Comparison of ENCODE assay signal across 20 mouse cellular contexts in the genomic region with DNA sequence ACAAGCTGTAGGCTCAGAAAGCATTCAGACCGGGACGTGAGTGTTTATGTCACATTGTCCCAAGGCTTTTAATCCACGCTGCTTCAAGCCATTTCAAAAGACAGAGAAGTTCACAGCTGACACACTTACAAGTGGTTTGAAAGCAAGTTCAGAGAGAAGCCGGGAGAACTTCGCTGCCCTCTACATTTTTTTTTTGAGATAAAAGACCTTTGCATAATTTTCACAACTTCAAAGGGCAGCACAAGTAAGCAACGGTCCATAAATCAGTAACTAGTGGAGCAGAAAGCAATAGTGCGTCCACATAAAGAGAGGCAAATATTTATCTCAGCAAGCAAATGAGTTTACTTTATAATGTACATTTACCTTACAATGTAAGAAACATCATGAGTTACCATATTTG. TPM values are rescaled to one million over a fixed set of nuclear protein-coding genes. Genes with fewer than 3 reads are reported as not detected.
DNase-seq lines count a peak whose midpoint lies in the region; ATAC-seq and TF ChIP-seq lines count a peak whose summit lies in the region.
"Had no signal": no experiment of that assay in that cellular context is flagged by ENCODE, and none has a peak within 500 bp of the region (broad histone marks: within the 10 kb centered on the region; RNA-seq: fewer than 3 reads in every experiment).

No protein-coding gene starts in this region.

- H3K36me3 ChIP-seq in heart, embryonic 10.5 days, result no peaks in the 10 kb centered on the region
- H3K36me3 ChIP-seq in lung, embryonic 16.5 days (ENCODE audit: control insufficient read depth, insufficient read depth, low read length), result no peaks in the 10 kb centered on the region
- H3K36me3 ChIP-seq in stomach, postnatal 0 days (ENCODE audit: control insufficient read depth, insufficient read depth, low read length), result no peaks in the 10 kb centered on the region
- H3K36me3 ChIP-seq: forebrain, embryonic 12.5 days; midbrain, embryonic 13.5 days; neural tube, embryonic 15.5 days had no signal

- no peak overlapping the region for H3K4me3 ChIP-seq in heart, embryonic 10.5 days
- no peak overlapping the region for H3K4me3 ChIP-seq in lung, embryonic 16.5 days (ENCODE audit: low read length)
- H3K4me3 ChIP-seq in lung, adult 2 months (replicated peaks; ENCODE audit: extremely low read depth, low read depth, low read length), result no peak overlapping the region
- no peak overlapping the region for H3K4me3 ChIP-seq in stomach, postnatal 0 days (ENCODE audit: low read depth, low read length)
- H3K4me3 ChIP-seq: forebrain, embryonic 12.5 days; midbrain, embryonic 13.5 days; myocyte; neural tube, embryonic 15.5 days had no signal

- TF ChIP-seq EP300 in stomach, postnatal 0 days (optimal IDR thresholded peaks at IDR 0.05), result no peak

- no peak overlapping the region for H3K9ac ChIP-seq in lung, embryonic 16.5 days (ENCODE audit: low read length)
- H3K9ac ChIP-seq in stomach, postnatal 0 days (ENCODE audit: low read length), result no peak overlapping the region
- H3K9ac ChIP-seq: forebrain, embryonic 12.5 days; midbrain, embryonic 13.5 days; neural tube, embryonic 15.5 days had no signal

- 39% methylated on average over 7 of the region's 7 CpGs for WGBS in heart, embryonic 10.5 days
- WGBS in lung, embryonic 16.5 days, result 6% methylated on average over 7 of the region's 7 CpGs
- 25% methylated on average over 7 of the region's 7 CpGs for WGBS in lung, adult 2 months
- 16% methylated on average over 7 of the region's 7 CpGs for WGBS in stomach, postnatal 0 days

- TF ChIP-seq CTCF in lung, adult 2 months (IDR thresholded peaks at IDR 0.05; ENCODE audit: insufficient read depth, low read length), result no peak
- no peak for TF ChIP-seq CTCF in stomach, postnatal 0 days (IDR thresholded peaks at IDR 0.05; ENCODE audit: low read depth)

- H3K4me2 ChIP-seq in lung, embryonic 16.5 days (ENCODE audit: low read depth, low read length), result no peak overlapping the region
- H3K4me2 ChIP-seq in stomach, postnatal 0 days (replicated peaks; ENCODE audit: low read depth), result no peak overlapping the region
- H3K4me2 ChIP-seq: forebrain, embryonic 12.5 days; midbrain, embryonic 13.5 days; neural tube, embryonic 15.5 days had no signal

- intact Hi-C loops in heart, postnatal 25 days (cut with DNase I), result no loop called here

- peak overlapping the region; percentile 73 for H3K27ac ChIP-seq in heart, embryonic 10.5 days
- H3K27ac ChIP-seq in lung, embryonic 16.5 days (ENCODE audit: low read length), result no peak overlapping the region; the same call in 1 of the 2 replicates
- H3K27ac ChIP-seq in stomach, postnatal 0 days (replicated peaks), result peak overlapping the region; percentile 61
- H3K27ac ChIP-seq: forebrain, embryonic 12.5 days; macrophage; midbrain, embryonic 13.5 days; neural tube, embryonic 15.5 days had no signal

- TF ChIP-seq POLR2A in lung, adult 2 months (IDR thresholded peaks at IDR 0.05; ENCODE audit: borderline replicate concordance, extremely low read depth, low read depth, low read length), result no peak

- H3K9me3 ChIP-seq in heart, embryonic 10.5 days, result no peaks in the 10 kb centered on the region
- no peaks in the 10 kb centered on the region for H3K9me3 ChIP-seq in lung, embryonic 16.5 days (ENCODE audit: control insufficient read depth, low read length)
- no peaks in the 10 kb centered on the region for H3K9me3 ChIP-seq in stomach, postnatal 0 days (ENCODE audit: control insufficient read depth, low read length)
- H3K9me3 ChIP-seq: forebrain, embryonic 12.5 days; midbrain, embryonic 13.5 days; neural tube, embryonic 15.5 days had no signal

- peaks cover 67% of the 10 kb centered on the region for H3K4me1 ChIP-seq in heart, embryonic 10.5 days
- peaks cover 24% of the 10 kb centered on the region for H3K4me1 ChIP-seq in lung, embryonic 16.5 days (replicated peaks; ENCODE audit: control insufficient read depth, insufficient read depth, low read length)
- H3K4me1 ChIP-seq in lung, adult 2 months (ENCODE audit: control insufficient read depth, insufficient read depth, low read length), result peaks cover 4% of the 10 kb centered on the region
- H3K4me1 ChIP-seq in stomach, postnatal 0 days (replicated peaks; ENCODE audit: control insufficient read depth, insufficient read depth), result peaks cover 4% of the 10 kb centered on the region; the same call in 1 of the 2 replicates

- ATAC-seq in lung, embryonic 16.5 days (ENCODE audit: low read depth), result peak; percentile 48; the same call in 1 of the 2 replicates
- ATAC-seq in stomach, postnatal 0 days (ENCODE audit: low FRiP score, low TSS enrichment), result no peak
- ATAC-seq: midbrain, embryonic 13.5 days had no signal

- DNase-seq in heart, embryonic 10.5 days (ENCODE audit: low spot score), result no peak
- DNase-seq in heart, postnatal 25 days (ENCODE audit: low spot score), result no peak
- DNase-seq in kidney, adult 9 months, result peak; percentile 32
- DNase-seq in kidney, postnatal 25 days, result no peak
- no peak for DNase-seq in lung, adult 2 months
- no peak for DNase-seq in stomach, postnatal 0 days (ENCODE audit: low spot score)
- no peak for DNase-seq in frontal cortex, postnatal 36 days (ENCODE audit: low spot score in 2 of 2)
- DNase-seq: embryo, embryonic 11 days; gastrocnemius, postnatal 25 days; heart, postnatal 4 days; kidney, postnatal 4 days; right cerebral cortex, postnatal 25 days; thymus, postnatal 25 days had no signal

- H3K27me3 ChIP-seq in heart, embryonic 10.5 days (ENCODE audit: insufficient read depth, poor library complexity, severe bottlenecking), result no peaks in the 10 kb centered on the region
- no peaks in the 10 kb centered on the region for H3K27me3 ChIP-seq in lung, embryonic 16.5 days (ENCODE audit: control insufficient read depth, insufficient read depth, low read depth, low read length)
- no peaks in the 10 kb centered on the region for H3K27me3 ChIP-seq in stomach, postnatal 0 days (ENCODE audit: control insufficient read depth, insufficient read depth, low read length)
- H3K27me3 ChIP-seq: forebrain, embryonic 12.5 days; midbrain, embryonic 13.5 days; neural tube, embryonic 15.5 days had no signal

RNA-seq across cellular contexts. Expression of gene Magi1, which starts 52.4 kb away (rescaled TPM):
- polyA plus RNA-seq in heart, embryonic 10.5 days (2016; fragmentation: Nextera tagmentation; extraction: Ambion mirVana), result 10.0 and 10.5 TPM in 2 replicates
- 10 to 100 TPM; 15.9 to 18.1 TPM for total RNA-seq in heart, postnatal 25 days (2021)
- 8.9 and 9.4 TPM in 2 replicates for polyA plus RNA-seq in lung, embryonic 16.5 days (2015; fragmentation: Nextera tagmentation; extraction: Ambion mirVana)
- polyA plus RNA-seq in lung, adult 2 months (2012; rRNA removed), result 9.4 and 12.3 TPM in 2 replicates
- 4.4 and 5.2 TPM in 2 replicates for polyA plus RNA-seq in stomach, postnatal 0 days (2015; fragmentation: Nextera tagmentation; extraction: Ambion mirVana)
- total RNA-seq: MEL had no signal
